Mouse (Mus musculus) MEL (cell line): ENCODE data around the gene Ap1ar. TPM values are rescaled to one million over a fixed set of nuclear protein-coding genes. Genes with fewer than 3 reads are reported as not detected.

ENCODE experiments used
- DNase-seq: peaks from one replicate; pipeline ENCODE4 v3.0.0; 2011; ENCODE audit warnings: low read depth, low spot score
- H3K27ac ChIP-seq: 2 replicates; pipeline ENCODE4 v1.5.1; 2012; ENCODE audit warnings: low read depth, mild to moderate bottlenecking, control low read depth, low read length, moderate library complexity; ENCODE audit not compliant: control insufficient read depth
- H3K27me3 ChIP-seq, 2 experiments: fragments of 150-350 bp in 1 of 2; sonication (generic) in 1 of 2; 2 replicates each; pipeline ENCODE4 v1.6.1; 2012; ENCODE audit warnings: low read length in 2 of 2, mild to moderate bottlenecking in 2 of 2, improper control_type of control experiment in 1 of 2, moderate library complexity in 1 of 2; ENCODE audit not compliant: insufficient read depth in 2 of 2, control insufficient read depth in 1 of 2
- H3K36me3 ChIP-seq, 2 experiments: 2 replicates each; pipeline ENCODE4 v1.6.1; 2012 to 2014; ENCODE audit warnings: low read length in 2 of 2, improper control_type of control experiment in 1 of 2, inconsistent platforms in 1 of 2, mild to moderate bottlenecking in 1 of 2; ENCODE audit not compliant: insufficient read depth in 2 of 2, control insufficient read depth in 1 of 2
- H3K4me1 ChIP-seq, 2 experiments: fragments of 150-350 bp in 1 of 2; sonication (generic) in 1 of 2; 2 replicates each; pipeline ENCODE4 v1.6.1; 2012; ENCODE audit warnings: low read length in 2 of 2, improper control_type of control experiment in 1 of 2, mild to moderate bottlenecking in 1 of 2; ENCODE audit not compliant: insufficient read depth in 2 of 2, control insufficient read depth in 1 of 2
- H3K4me3 ChIP-seq, 2 experiments: fragments of 150-350 bp in 1 of 2; sonication (generic) in 1 of 2; 2 replicates each; pipeline ENCODE4 v1.5.1; 2012; ENCODE audit warnings: low read depth in 2 of 2, low read length in 2 of 2, mild to moderate bottlenecking in 2 of 2, moderate library complexity in 2 of 2, control low read depth in 1 of 2, improper control_type of control experiment in 1 of 2; ENCODE audit not compliant: control insufficient read depth in 1 of 2, insufficient read depth in 1 of 2
- H3K79me2 ChIP-seq: 2 replicates; pipeline ENCODE4 v1.6.1; 2012; ENCODE audit warnings: mild to moderate bottlenecking, low read length, moderate library complexity; ENCODE audit not compliant: control insufficient read depth, poor library complexity, insufficient read depth
- H3K9ac ChIP-seq: 2 replicates; pipeline ENCODE4 v1.6.1; 2012; ENCODE audit warnings: low read depth, mild to moderate bottlenecking, control low read depth, low read length, moderate library complexity; ENCODE audit not compliant: control insufficient read depth, poor library complexity, severe bottlenecking
- H3K9me3 ChIP-seq: fragments of 150-350 bp; sonication (generic); replicated peaks from 2 replicates; pipeline ENCODE4 v1.6.1; 2012; ENCODE audit warnings: mild to moderate bottlenecking, low read length, improper control_type of control experiment, moderate library complexity; ENCODE audit not compliant: insufficient read depth
- CHD1 ChIP-seq: IDR thresholded peaks from 2 replicates; pipeline ENCODE4 v1.6.1; 2012; ENCODE audit warnings: low read depth, mild to moderate bottlenecking, inconsistent platforms, low read length, improper control_type of control experiment
- CHD2 ChIP-seq: IDR thresholded peaks from 2 replicates; pipeline ENCODE4 v1.6.1; 2011; ENCODE audit warnings: low read length, improper control_type of control experiment
- CTCF ChIP-seq, 3 experiments: IDR thresholded peaks in 2 of 3; conservative IDR thresholded peaks in 1 of 3; 2 replicates each; pipeline ENCODE4 v1.5.1; 2011 to 2012; ENCODE audit warnings: low read length in 3 of 3, low read depth in 2 of 3, mild to moderate bottlenecking in 2 of 3, improper control_type of control experiment in 1 of 3, inconsistent platforms in 1 of 3, mixed read lengths in 1 of 3, moderate library complexity in 1 of 3; ENCODE audit not compliant: control insufficient read depth in 1 of 3, insufficient read depth in 1 of 3, poor library complexity in 1 of 3, severe bottlenecking in 1 of 3
- E2F4 ChIP-seq: IDR thresholded peaks from 2 replicates; pipeline ENCODE4 v1.6.1; 2011; ENCODE audit warnings: low read depth, low read length, improper control_type of control experiment, borderline replicate concordance
- ELF1 ChIP-seq: IDR thresholded peaks from 2 replicates; pipeline ENCODE4 v1.6.1; 2014; ENCODE audit warnings: low read depth, mild to moderate bottlenecking, inconsistent platforms, low read length, improper control_type of control experiment, moderate library complexity
- EP300 ChIP-seq, 2 experiments: IDR thresholded peaks; 2 replicates each; pipeline ENCODE4 v1.6.1; 2011; ENCODE audit warnings: improper control_type of control experiment in 2 of 2, low read length in 2 of 2, low read depth in 1 of 2, mild to moderate bottlenecking in 1 of 2
- HCFC1 ChIP-seq: IDR thresholded peaks from 2 replicates; pipeline ENCODE4 v1.6.1; 2012; ENCODE audit warnings: low read depth, mild to moderate bottlenecking, inconsistent platforms, low read length, improper control_type of control experiment, moderate library complexity
- KAT2A ChIP-seq: conservative IDR thresholded peaks from 2 replicates; pipeline ENCODE4 v1.6.1; 2012; ENCODE audit warnings: low read depth, low read length, improper control_type of control experiment, inconsistent platforms
- MAFK ChIP-seq: IDR thresholded peaks from 2 replicates; pipeline ENCODE4 v1.6.1; 2011; ENCODE audit warnings: low read depth, mild to moderate bottlenecking, low read length, improper control_type of control experiment, borderline replicate concordance
- MYB ChIP-seq: IDR thresholded peaks from 2 replicates; pipeline ENCODE4 v1.6.1; 2011; ENCODE audit warnings: mild to moderate bottlenecking, low read depth, low read length, improper control_type of control experiment
- MYC ChIP-seq: IDR thresholded peaks from 2 replicates; pipeline ENCODE4 v1.6.1; 2011; ENCODE audit warnings: low read depth, mild to moderate bottlenecking, low read length, improper control_type of control experiment, moderate library complexity
- NELFE ChIP-seq: IDR thresholded peaks from 2 replicates; pipeline ENCODE4 v1.6.1; 2011; ENCODE audit warnings: low read depth, low read length, improper control_type of control experiment
- NRF1 ChIP-seq: IDR thresholded peaks from 2 replicates; pipeline ENCODE4 v1.6.1; 2014; ENCODE audit warnings: low read depth, mild to moderate bottlenecking, inconsistent platforms, low read length, improper control_type of control experiment, moderate library complexity; ENCODE audit not compliant: poor library complexity, insufficient read depth, severe bottlenecking
- POLR2AphosphoS2 ChIP-seq: IDR thresholded peaks from 2 replicates; pipeline ENCODE4 v1.6.1; 2011; ENCODE audit warnings: low read length, improper control_type of control experiment
- RAD21 ChIP-seq: IDR thresholded peaks from 2 replicates; pipeline ENCODE4 v1.6.1; 2011; ENCODE audit warnings: mild to moderate bottlenecking, low read depth, low read length, improper control_type of control experiment
- SIN3A ChIP-seq: IDR thresholded peaks from 2 replicates; pipeline ENCODE4 v1.6.1; 2012; ENCODE audit warnings: low read length, improper control_type of control experiment, inconsistent platforms
- SMC3 ChIP-seq: IDR thresholded peaks from 2 replicates; pipeline ENCODE4 v1.6.1; 2011; ENCODE audit warnings: low read depth, low read length, improper control_type of control experiment
- TAL1 ChIP-seq: IDR thresholded peaks from 2 replicates; pipeline ENCODE4 v1.6.1; 2012; ENCODE audit warnings: mild to moderate bottlenecking, inconsistent platforms, low read length, moderate library complexity, mixed read lengths
- TBP ChIP-seq: IDR thresholded peaks from 2 replicates; pipeline ENCODE4 v1.8.0; 2011; ENCODE audit warnings: low read depth, low read length, improper control_type of control experiment
- TCF12 ChIP-seq: IDR thresholded peaks from 2 replicates; pipeline ENCODE4 v1.6.1; 2014; ENCODE audit warnings: low read depth, mild to moderate bottlenecking, inconsistent platforms, low read length, improper control_type of control experiment, moderate library complexity
- UBTF ChIP-seq: IDR thresholded peaks from 2 replicates; pipeline ENCODE4 v1.6.1; 2012; ENCODE audit warnings: low read depth, mild to moderate bottlenecking, inconsistent platforms, low read length, improper control_type of control experiment, moderate library complexity, borderline replicate concordance; ENCODE audit not compliant: insufficient read depth
- USF2 ChIP-seq, 2 experiments: IDR thresholded peaks; 2 replicates each; pipeline ENCODE4 v1.6.1; 2011 to 2012; ENCODE audit warnings: improper control_type of control experiment in 2 of 2, low read length in 2 of 2, borderline replicate concordance in 1 of 2, inconsistent platforms in 1 of 2, low read depth in 1 of 2, mild to moderate bottlenecking in 1 of 2; ENCODE audit not compliant: insufficient read depth in 1 of 2
- ZC3H11A ChIP-seq: IDR thresholded peaks from 2 replicates; pipeline ENCODE4 v1.6.1; 2012; ENCODE audit warnings: low read depth, mild to moderate bottlenecking, inconsistent platforms, low read length, improper control_type of control experiment
- ZKSCAN1 ChIP-seq: IDR thresholded peaks from 2 replicates; pipeline ENCODE4 v1.6.1; 2012; ENCODE audit warnings: low read depth, mild to moderate bottlenecking, inconsistent platforms, low read length, improper control_type of control experiment, moderate library complexity
- ZMIZ1 ChIP-seq: IDR thresholded peaks from 2 replicates; pipeline ENCODE4 v1.6.1; 2012; ENCODE audit warnings: low read depth, mild to moderate bottlenecking, inconsistent platforms, low read length, improper control_type of control experiment, moderate library complexity
- polyA plus RNA-seq, 2 experiments: library from polyadenylated mRNA; stranded (reverse) in 1 of 2; unstranded in 1 of 2; fragments of >175 nt in 1 of 2; fragments of >200 nt in 1 of 2; gene quantifications; 2 replicates each; pipeline versions ENCODE4 v1.2.1 to v1.2.4; 2012; ENCODE audit warnings: low replicate concordance in 2 of 2, low read depth in 1 of 2; ENCODE audit not compliant: insufficient read length in 2 of 2, insufficient read depth in 1 of 2, missing spikeins in 1 of 2
- total RNA-seq: library from RNA; depleted of rRNA; stranded (reverse); fragments of 300-350 nt; gene quantifications from 2 replicates; pipeline ENCODE4 v1.2.3, GENCODE M21; 2012

Gene Ap1ar
- total and polyA plus RNA-seq, 3 experiments = 65.0 to 107 TPM; not detected in 1

- DNase-seq = no peak
- no peaks in the 10 kb centered on the region for H3K4me1 ChIP-seq
- H3K36me3 ChIP-seq = peaks cover 0 to 10% of the 10 kb centered on the region in 2 experiments; a peak in 2 of 4 replicates
- no peak for TF ChIP-seq CHD2
- TF ChIP-seq MYC = no peak
- TF ChIP-seq RAD21 = no peak
- no peak for TF ChIP-seq UBTF
- TF ChIP-seq CHD1 = no peak
- TF ChIP-seq EP300 (IDR thresholded peaks at IDR 0.05; ENCODE audit: low read depth in 1 of 2, low read length in 2 of 2) = no peak
- TF ChIP-seq SIN3A = no peak
- no peak for TF ChIP-seq ZMIZ1
- TF ChIP-seq MAFK = no peak
- H3K9me3 ChIP-seq = no peaks in the 10 kb centered on the region
- H3K27me3 ChIP-seq = no peaks in the 10 kb centered on the region
- H3K79me2 ChIP-seq = 0 out of 2 replicates have a peak, but pooled peaks cover 2% of the 10 kb centered on the region
- H3K4me3 ChIP-seq = no peak overlapping the region
- no peak overlapping the region for H3K27ac ChIP-seq
- H3K9ac ChIP-seq = no peak overlapping the region
Measured at GRCm38 (mm10) chr3:127868046-127868758, 30.9 kb upstream of the Ap1ar start.

- Histone ChIP-seq H3K36me3 (peaks cover 0 to 1% of the 10 kb centered on the region in 2 experiments; a peak in 2 of 4 replicates), H3K79me2 (no peaks in the 10 kb centered on the region), H3K9me3 (no peaks in the 10 kb centered on the region), H3K4me1 (no peaks in the 10 kb centered on the region), H3K4me3 (no peak overlapping the region), H3K27me3 (no peaks in the 10 kb centered on the region), H3K9ac (no peak overlapping the region), H3K27ac (no peak overlapping the region)
- DNase-seq = no peak
- TF ChIP-seq SMC3 = no peak
Measured at GRCm38 (mm10) chr3:127864242-127864641, 26.9 kb upstream of the Ap1ar start.

GRCm38 (mm10) chr3:127863571-127863970 is 26.2 kb upstream of the Ap1ar start:
- H3K36me3 ChIP-seq = no peaks in the 10 kb centered on the region; a peak in 2 of 4 replicates
- TF ChIP-seq CTCF (IDR thresholded peaks at IDR 0.05 in 2 of 3, conservative IDR thresholded peaks at IDR 0.05 in 1 of 3; ENCODE audit: control insufficient read depth in 1 of 3, insufficient read depth in 1 of 3, low read depth in 2 of 3, low read length in 3 of 3, poor library complexity in 1 of 3, severe bottlenecking in 1 of 3) = no peak
- no peak for TF ChIP-seq TAL1
- TF ChIP-seq USF2 (IDR thresholded peaks at IDR 0.05; ENCODE audit: borderline replicate concordance in 1 of 2, insufficient read depth in 1 of 2, low read depth in 1 of 2, low read length in 2 of 2) = no peak
- no peak for TF ChIP-seq MYB
- TF ChIP-seq RAD21 = no peak
- no peak for TF ChIP-seq NELFE
- TF ChIP-seq CHD2 = no peak
- TF ChIP-seq ELF1 = no peak
- TF ChIP-seq TCF12 = no peak
- TF ChIP-seq E2F4 = no peak
- no peak for TF ChIP-seq HCFC1
- TF ChIP-seq TBP = no peak
- TF ChIP-seq KAT2A = no peak
- TF ChIP-seq ZKSCAN1 = no peak
- TF ChIP-seq CHD1 = no peak
- TF ChIP-seq NRF1 = no peak
- TF ChIP-seq MYC = no peak
- TF ChIP-seq ZC3H11A = no peak
- no peak for TF ChIP-seq POLR2AphosphoS2
- TF ChIP-seq MAFK = no peak
- H3K27ac ChIP-seq = no peak overlapping the region
- no peaks in the 10 kb centered on the region for H3K9me3 ChIP-seq
- no peak for DNase-seq
- H3K27me3 ChIP-seq = no peaks in the 10 kb centered on the region
- H3K79me2 ChIP-seq = no peaks in the 10 kb centered on the region
- H3K9ac ChIP-seq = no peak overlapping the region
- H3K4me1 ChIP-seq = no peaks in the 10 kb centered on the region
- H3K4me3 ChIP-seq = no peak overlapping the region
